Mouse (Mus musculus): ENCODE measurements around the gene Amfr.

Gene Amfr

DNA sequence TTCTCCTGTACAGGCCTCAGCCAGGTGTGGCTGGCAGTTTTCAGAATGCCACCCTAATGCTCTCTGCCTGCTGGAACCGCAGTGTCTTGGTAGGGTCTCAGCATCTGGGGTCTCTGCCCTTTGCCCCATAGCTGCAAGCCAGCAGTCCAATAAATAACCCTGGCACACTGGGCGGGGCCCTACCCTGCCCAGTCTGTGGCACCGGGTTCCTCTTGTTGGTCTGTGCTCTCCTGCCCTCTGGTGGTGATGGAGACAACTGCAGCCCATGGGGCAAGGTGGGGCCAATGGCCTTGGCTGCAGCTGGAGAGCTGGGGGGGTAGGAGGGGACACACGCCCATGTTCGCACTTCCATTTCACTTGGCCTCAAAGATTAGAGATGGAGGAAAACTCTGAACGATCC lies 79.8 kb downstream of the Amfr start:
- peak; percentile 85 for DNase-seq (ENCODE audit: low spot score)

DNA sequence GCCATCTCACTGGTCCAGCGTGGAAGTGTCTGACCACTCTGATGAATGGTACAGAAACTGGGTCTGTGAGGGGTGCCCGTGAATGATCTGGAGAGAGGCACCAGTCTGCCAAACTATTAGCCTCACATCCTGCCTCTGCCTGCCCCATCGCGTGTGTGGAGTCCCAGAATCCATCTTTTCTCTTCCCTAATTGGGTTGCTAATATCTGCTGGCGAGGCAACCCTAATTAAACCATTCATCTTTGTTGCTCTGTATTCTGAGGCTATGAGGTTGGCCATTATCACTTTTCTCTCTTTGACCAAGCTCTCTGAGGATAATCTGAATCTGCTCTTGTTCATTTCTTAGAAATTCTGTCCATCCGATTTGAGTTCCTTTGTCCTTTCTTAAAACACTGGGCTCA lies 81.3 kb downstream of the Amfr start:
- no peak for DNase-seq (ENCODE audit: low spot score)

DNA sequence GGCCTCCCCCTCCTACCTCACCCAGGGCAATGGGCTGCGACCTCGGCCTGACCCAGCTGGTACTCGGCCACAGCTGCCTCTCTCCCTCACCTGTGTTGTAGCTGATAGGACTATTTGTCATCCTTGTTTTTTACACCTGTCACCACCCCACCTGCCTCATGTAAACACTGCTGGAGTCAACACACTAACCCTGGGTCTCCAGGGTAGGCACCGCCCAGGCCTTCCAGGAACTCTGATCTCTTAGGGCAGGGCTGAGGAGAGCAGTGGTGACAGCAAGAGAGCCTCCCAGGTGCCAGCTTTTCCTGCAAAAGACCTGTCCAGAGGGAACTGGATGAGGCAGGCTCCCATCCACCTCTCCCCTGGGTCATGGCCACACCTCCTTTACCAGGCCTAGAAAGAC lies 83.4 kb downstream of the Amfr start:
- DNase-seq (ENCODE audit: low spot score) = no peak

GRCm38 (mm10) chr8:93925513-93925912 lies 87.1 kb downstream of the Amfr start:
- no peak for DNase-seq (ENCODE audit: low spot score)

- no peak for DNase-seq (ENCODE audit: low spot score)
These were observed 88.7 kb downstream of the Amfr start for GRCm38 (mm10) chr8:93923897-93924334.
